Mouse (Mus musculus): ENCODE data around the gene Efna2. TPM values are rescaled to one million over a fixed set of nuclear protein-coding genes. Genes with fewer than 3 reads are reported as not detected.

Gene Efna2
- polyA plus RNA-seq, 1 experiment from 2014 or later, result 1.1 TPM

DNA sequence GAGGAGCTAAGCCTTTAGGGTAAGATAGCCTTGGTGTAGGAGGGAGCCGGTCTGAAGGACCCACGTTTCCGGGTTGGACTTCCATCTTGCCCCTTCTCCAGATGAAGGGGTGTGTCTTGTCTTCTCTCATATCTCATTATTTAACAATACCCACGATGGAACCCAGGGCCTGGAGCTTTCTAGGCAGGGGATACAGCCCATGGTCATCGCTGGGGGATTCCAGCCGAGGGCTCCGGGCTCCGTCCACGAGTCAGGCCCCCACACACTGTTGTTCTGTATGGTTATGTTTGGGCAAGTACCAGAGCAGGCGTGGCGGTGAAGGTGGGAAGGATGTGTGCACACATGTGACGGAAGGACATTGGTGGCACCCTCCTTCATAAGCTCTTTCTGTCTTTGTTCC is 35.1 kb upstream of the Efna2 start:
- H3K4me3 ChIP-seq (replicated peaks), result 0 out of 2 replicates have a peak overlapping the region, but pooled peaks have one; percentile 82
- 89% methylated on average over 12 of the region's 12 CpGs for WGBS (ENCODE audit: insufficient replicate concordance)
- no peak for DNase-seq
- H3K27ac ChIP-seq, result peak overlapping the region; percentile 98; the same call in 1 of the 2 replicates
- no peak overlapping the region for H3K4me2 ChIP-seq
- H3K9ac ChIP-seq, result no peak overlapping the region
- no peaks in the 10 kb centered on the region for H3K9me3 ChIP-seq (replicated peaks)
- H3K36me3 ChIP-seq, result peaks cover 36% of the 10 kb centered on the region
- no peak for ATAC-seq (ENCODE audit: low read depth)
- peaks cover 9% of the 10 kb centered on the region for H3K27me3 ChIP-seq
- peaks cover 86% of the 10 kb centered on the region for H3K4me1 ChIP-seq (replicated peaks)

DNA sequence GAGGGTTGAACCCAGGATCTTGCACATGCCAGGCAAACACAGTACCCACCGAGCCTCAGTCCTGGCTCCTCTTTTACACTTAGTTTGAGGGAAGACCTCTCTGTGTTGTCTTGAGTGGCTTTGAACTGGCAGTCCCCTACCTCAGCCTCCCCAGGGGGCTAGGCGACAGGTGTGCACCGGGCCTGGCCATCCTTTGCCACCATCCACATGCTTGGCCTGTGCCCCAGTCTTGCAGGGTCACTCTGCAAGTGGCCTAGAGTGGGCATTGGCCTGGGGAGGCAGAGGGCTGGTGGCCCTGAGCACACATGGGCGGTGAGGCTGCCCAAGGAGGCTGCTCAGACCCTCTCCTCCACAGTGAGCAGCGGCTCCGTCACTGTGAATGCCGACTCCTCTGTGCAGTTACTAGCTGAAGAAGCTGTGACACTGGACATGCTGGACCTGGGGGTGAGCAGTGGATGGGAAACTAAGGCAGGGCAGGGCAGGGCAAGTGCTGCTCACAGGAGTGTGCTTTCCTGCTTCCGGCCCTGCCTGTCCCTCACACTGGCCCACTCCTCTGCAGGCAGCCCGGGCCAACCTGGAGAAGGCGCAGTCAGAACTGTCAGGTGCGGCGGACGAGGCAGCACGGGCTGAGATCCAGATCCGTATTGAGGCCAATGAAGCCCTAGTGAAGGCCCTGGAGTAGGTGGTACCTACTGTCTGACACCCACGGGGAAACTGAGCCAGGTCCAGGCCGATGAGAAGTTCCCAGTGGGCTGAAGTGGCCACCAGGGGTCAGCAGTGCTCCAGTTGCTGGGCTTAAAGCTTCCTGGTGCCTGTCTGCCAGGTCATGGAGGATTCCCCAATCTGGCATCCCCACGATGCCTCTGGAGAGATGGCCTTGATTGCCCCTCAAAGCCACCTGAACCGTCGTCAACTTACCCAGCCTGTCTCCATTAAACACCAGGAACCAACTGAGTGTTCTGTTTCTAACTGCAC is 34.1 kb upstream of the Efna2 start:
- Histone ChIP-seq H3K9ac (peak overlapping the region; percentile 90), H3K27ac (peak overlapping the region; percentile 98), H3K9me3 (replicated peaks) (no peaks in the 10 kb centered on the region), H3K4me2 (peak overlapping the region; percentile 99), H3K4me3 (replicated peaks) (no peak overlapping the region), H3K36me3 (peaks cover 42% of the 10 kb centered on the region), H3K27me3 (no peaks in the 10 kb centered on the region), H3K4me1 (replicated peaks) (peaks cover 82% of the 10 kb centered on the region)
- WGBS (ENCODE audit: insufficient replicate concordance), result 71% methylated on average over 20 of the region's 20 CpGs
- ATAC-seq (ENCODE audit: low read depth), result no peak
- peak; percentile 61 for DNase-seq

DNA sequence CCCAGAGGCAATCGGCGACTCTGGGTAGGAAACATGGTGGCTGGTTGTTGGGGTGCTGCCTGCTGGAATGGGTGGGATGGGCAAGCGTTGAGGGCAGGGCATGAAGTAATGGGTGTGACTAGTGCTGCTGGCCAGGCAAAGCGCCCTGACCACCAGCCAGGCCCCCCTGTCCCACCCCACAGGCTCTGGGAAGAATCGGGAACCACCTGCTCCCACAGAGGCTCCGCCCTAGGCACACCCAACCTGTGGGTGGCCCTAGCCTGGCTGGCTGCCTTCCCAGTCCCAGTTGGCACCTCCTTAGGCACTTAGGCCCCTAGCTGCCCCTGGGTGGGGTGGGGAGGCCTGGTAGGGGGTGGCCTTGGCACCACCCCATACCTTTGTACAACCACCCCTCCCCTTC is 33.4 kb upstream of the Efna2 start:
- Histone ChIP-seq H3K27ac (peak overlapping the region; percentile 98), H3K36me3 (peaks cover 49% of the 10 kb centered on the region), H3K4me1 (replicated peaks) (peaks cover 83% of the 10 kb centered on the region), H3K4me2 (peak overlapping the region; percentile 99), H3K9ac (peak overlapping the region; percentile 90), H3K27me3 (no peaks in the 10 kb centered on the region), H3K9me3 (replicated peaks) (no peaks in the 10 kb centered on the region), H3K4me3 (replicated peaks) (peak overlapping the region; percentile 16)
- WGBS (ENCODE audit: insufficient replicate concordance), result 61% methylated on average over 6 of the region's 6 CpGs
- ATAC-seq (ENCODE audit: low read depth) (no peak), DNase-seq (no peak)

DNA sequence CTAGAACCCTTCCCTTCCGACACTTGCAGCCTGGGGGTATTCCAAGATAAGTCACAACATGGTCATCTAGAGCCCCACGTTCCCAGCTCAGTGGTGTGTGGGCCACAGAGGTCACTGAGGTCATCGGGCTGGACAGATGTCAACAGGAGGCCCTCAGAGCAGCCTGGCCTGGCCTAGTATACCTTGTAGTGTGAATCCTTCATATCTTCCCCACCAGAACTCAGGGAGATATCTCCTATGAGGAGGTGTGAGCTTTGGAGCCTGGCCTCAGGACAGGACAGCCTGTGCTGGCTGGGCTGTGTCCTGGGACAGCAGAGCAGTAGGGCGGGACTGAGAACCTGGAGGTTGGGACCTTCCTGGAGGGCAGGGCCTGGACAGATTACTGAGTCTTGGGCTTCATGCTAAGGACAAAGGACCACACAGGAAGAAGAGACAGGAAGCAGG is 32.7 kb upstream of the Efna2 start:
- H3K9me3 ChIP-seq (replicated peaks), result no peaks in the 10 kb centered on the region
- DNase-seq (no peak), ATAC-seq (ENCODE audit: low read depth) (no peak)
- H3K27ac ChIP-seq, result peak overlapping the region; percentile 98
- H3K9ac ChIP-seq, result peak overlapping the region; percentile 90
- WGBS (ENCODE audit: insufficient replicate concordance), result 62% methylated on average over 4 of the region's 4 CpGs
- H3K4me2 ChIP-seq, result peak overlapping the region; percentile 99
- H3K36me3 ChIP-seq, result peaks cover 56% of the 10 kb centered on the region
- H3K4me1 ChIP-seq (replicated peaks), result peaks cover 85% of the 10 kb centered on the region
- no peaks in the 10 kb centered on the region for H3K27me3 ChIP-seq
- H3K4me3 ChIP-seq (replicated peaks), result peak overlapping the region; percentile 91; the same call in 1 of the 2 replicates

DNA sequence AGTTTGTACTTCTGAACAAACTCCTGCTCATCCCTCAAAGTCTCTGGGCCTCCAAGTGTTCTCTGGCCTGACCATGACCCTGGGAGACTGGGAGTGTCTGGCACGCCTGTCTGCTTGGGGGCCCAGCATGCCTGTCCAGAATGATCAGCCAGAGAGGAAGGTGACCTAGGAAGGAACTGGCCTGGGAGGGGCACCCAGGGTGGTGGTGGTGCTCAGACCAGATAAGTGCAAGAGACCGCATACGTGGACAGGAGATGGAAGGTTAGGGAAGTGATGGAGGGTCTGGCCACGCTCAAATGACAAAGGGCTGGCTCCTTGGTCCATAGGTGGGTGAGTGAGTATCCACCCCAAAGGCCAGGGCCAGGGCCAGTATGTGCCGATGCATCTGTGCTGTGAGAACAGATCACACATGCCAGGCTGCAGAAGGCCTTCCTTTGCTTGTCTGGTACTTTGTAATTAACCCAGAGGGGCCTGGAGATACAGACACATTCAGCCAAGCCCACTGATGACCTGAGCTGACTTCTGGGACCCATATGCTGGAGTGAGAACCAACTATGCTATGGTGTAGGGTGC is 32.0 kb upstream of the Efna2 start:
- no peaks in the 10 kb centered on the region for H3K27me3 ChIP-seq
- ATAC-seq (ENCODE audit: low read depth), result no peak
- H3K4me2 ChIP-seq, result peak overlapping the region; percentile 99
- H3K27ac ChIP-seq, result peak overlapping the region; percentile 98
- peaks cover 88% of the 10 kb centered on the region for H3K4me1 ChIP-seq (replicated peaks)
- DNase-seq, result peak; percentile 53
- H3K4me3 ChIP-seq (replicated peaks), result peak overlapping the region; percentile 91
- H3K9ac ChIP-seq, result peak overlapping the region; percentile 90
- no peaks in the 10 kb centered on the region for H3K9me3 ChIP-seq (replicated peaks)
- H3K36me3 ChIP-seq, result peaks cover 62% of the 10 kb centered on the region
- WGBS (ENCODE audit: insufficient replicate concordance), result 25% methylated on average over 5 of the region's 5 CpGs

DNA sequence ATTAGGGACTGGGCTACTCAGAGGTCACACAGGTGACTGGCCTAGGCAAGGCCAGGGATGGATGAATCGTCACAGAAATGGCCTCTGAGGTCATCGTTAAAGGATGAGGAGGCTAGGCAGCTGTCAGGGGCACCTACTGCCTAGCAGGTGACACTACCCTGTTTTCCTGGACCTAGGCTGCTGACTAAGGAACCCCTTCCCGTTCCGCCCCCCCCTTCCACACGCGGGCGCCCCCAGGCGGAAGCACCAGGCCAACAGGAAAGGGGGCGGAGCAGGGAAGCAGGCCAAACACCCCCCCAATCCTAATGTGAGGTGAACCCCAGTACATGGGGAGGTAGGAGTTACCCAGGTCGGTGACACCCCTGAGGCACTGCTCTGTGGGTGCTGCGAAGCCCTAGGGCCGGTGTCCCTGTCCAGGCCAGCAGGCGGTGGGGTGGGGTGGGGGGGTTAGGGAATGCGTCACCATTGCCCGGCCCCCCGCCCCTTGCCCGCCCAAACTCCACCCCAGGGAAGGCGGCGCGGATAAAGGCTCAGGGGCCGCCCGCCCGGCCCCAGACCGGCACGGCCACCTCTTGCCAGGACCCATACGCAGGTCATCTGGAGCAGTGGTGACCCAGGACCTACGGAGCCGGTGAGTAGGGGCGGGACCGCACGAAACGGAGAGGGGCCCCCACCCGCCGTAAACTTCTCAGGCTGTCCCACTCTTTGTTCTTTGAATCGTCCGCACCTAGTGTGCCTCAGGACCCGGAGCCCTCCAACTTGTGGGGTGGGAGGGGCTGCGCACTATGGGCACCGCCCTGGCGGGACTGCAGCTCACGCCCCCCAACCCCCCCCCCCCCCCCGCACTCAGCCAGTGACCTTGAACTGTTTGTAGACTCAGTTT is 31.3 kb upstream of the Efna2 start, which contains the start of gene Midn:
Gene Midn, plus strand, starts transcription at position 554 of the 883 bp plus-strand sequence.
- peak; percentile 70 for DNase-seq
- Histone ChIP-seq H3K4me2 (peak within 1 kb of the TSS; percentile 99), H3K9me3 (replicated peaks) (no peaks in the 10 kb centered on the region), H3K36me3 (peaks cover 70% of the 10 kb centered on the region), H3K4me1 (replicated peaks) (peaks cover 88% of the 10 kb centered on the region), H3K4me3 (replicated peaks) (peak within 1 kb of the TSS; percentile 91), H3K9ac (peak within 1 kb of the TSS; percentile 90), H3K27me3 (no peaks in the 10 kb centered on the region), H3K27ac (peak within 1 kb of the TSS; percentile 98)
- ATAC-seq (ENCODE audit: low read depth), result peak; percentile 33
- WGBS (ENCODE audit: insufficient replicate concordance), result under 1% methylated on average over 36 of the region's 42 CpGs

DNA sequence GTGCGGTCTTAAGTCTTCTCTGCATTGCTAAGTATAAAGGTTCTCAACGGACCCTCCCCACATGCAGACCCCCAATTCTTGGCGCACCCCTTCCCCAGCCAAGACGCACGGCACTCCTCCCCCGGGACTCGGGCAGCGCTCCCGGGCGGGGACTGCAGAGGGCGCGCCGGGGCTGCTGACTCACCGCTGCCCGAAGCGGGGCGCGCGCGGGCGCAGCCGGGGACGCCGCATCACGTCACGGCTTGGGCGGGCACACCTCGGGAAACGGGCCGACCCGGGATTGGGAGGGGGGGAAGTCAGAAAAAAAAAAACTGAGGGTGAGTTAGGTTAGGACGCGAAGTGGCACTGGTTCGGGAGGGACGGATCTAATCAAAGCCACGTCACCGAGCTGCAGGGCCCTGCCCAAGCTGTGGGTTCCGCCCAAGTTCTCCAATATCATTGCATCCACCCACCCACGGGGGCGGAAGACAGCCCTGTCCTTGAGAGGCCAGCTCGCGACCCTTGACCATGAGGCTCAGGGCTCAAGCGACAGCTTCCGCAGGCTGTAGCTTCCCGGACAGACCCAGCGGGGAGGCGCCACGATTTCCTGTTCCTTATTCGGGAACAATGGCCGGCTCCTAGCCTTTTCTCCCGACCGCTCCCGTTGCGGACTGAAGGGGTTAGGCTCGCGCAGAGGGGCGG is 30.5 kb upstream of the Efna2 start:
- Histone ChIP-seq H3K9ac (peak overlapping the region; percentile 90), H3K4me3 (replicated peaks) (peak overlapping the region; percentile 91), H3K9me3 (replicated peaks) (no peaks in the 10 kb centered on the region), H3K4me2 (peak overlapping the region; percentile 99), H3K36me3 (peaks cover 71% of the 10 kb centered on the region), H3K4me1 (replicated peaks) (peaks cover 88% of the 10 kb centered on the region), H3K27ac (peak overlapping the region; percentile 98), H3K27me3 (no peaks in the 10 kb centered on the region)
- DNase-seq, result peak; percentile 89
- under 1% methylated on average over 57 of the region's 57 CpGs for WGBS (ENCODE audit: insufficient replicate concordance)
- ATAC-seq (ENCODE audit: low read depth), result peak; percentile 56

DNA sequence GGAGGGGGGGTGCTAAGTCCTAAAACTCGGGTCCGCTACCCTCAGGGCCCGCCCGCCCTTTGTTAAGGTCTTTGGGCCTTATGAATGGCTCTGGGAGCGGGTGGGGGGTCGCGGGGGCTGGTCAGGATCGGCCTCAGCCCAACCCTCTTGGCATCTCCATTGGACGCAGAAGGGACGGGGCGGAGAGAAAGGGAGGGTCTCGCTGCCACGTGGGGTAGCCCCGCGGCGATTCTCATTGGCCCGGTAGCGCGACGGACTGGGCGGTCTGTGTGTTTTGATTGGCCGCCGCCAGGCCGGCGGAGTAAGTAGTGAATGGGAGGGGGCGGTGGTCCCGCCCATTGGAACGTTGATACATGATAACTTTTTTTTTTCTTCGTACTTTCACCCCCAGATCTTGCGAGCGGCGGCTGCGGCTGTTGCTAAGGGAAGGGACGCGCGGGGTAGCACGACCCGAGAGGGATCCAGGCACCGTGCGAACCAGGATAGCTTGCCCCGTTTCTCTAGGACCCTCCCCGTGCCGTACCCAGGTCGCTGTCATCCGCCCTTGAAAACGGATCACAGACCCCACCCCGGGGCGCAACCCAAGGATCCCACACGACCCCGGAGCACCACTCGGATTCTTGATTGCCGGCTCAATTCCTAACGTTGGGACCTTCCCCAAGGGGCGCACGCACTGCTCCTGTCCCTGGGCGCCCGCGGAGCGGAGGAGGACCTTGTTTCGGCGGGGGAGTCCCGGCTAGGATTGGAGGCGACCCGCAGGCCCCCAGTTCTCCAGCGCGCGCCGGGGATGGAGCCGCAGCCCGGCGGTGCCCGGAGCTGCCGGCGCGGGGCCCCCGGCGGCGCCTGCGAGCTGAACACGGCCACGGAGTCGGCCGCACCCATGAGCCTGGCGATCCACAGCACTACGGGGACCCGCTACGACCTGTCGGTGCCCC is 29.7 kb upstream of the Efna2 start:
- Histone ChIP-seq H3K9ac (peak overlapping the region; percentile 91), H3K36me3 (peaks cover 71% of the 10 kb centered on the region), H3K4me3 (replicated peaks) (peak overlapping the region; percentile 91), H3K27ac (peak overlapping the region; percentile 98), H3K27me3 (no peaks in the 10 kb centered on the region), H3K4me2 (peak overlapping the region; percentile 99), H3K4me1 (replicated peaks) (peaks cover 88% of the 10 kb centered on the region), H3K9me3 (replicated peaks) (no peaks in the 10 kb centered on the region)
- WGBS (ENCODE audit: insufficient replicate concordance), result under 1% methylated on average over 81 of the region's 88 CpGs
- peak; percentile 71 for ATAC-seq (ENCODE audit: low read depth)
- peak; percentile 95 for DNase-seq

DNA sequence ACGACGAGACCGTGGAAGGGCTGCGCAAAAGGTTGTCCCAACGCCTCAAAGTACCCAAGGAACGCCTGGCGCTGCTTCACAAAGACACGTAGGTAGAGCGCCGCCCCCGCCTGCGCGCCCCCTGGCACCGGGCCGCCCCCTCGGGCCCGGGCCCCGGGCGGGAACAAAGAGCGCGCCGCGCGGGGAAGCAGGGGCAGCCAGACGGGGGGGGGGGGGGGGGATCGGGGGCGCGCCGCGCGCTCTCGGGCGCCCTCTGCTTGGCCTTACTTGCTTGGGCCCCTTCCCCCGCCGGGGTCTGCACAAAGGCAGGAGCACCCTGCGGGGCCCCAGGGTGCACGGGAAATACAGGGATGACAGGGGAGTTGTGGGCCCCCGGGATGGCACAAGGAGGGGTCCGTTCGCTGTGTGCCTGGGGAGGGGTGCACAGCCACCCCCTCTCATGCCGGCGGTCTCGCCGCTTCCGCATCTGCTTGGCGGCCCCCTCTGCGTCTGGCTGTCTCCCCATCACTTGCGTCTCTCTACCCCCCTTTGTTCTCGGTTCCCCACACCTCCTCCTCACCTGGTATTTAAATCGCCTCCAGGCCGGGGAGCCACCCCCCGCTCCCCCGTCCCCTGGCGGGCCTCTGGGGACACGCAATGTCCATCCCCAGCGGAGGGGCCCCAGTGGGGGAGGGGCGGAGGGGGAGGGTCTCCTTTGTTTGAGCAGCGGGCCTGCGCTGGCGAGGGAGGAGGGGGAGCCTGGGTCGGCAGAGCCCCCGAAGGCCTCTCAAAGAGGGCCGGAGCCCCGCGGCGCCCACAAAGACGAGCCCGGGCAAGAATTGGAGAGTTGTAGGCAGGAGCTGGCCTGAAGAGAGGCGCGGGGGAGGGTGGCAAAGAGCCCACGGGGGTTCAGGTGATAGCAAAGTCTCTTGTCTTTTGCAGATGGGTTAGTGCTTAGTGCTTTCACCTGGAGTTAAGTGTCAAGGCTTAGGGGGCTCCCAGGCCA is 28.8 kb upstream of the Efna2 start:
- peak overlapping the region; percentile 91 for H3K4me3 ChIP-seq (replicated peaks)
- peak overlapping the region; percentile 98 for H3K27ac ChIP-seq
- peaks cover 71% of the 10 kb centered on the region for H3K36me3 ChIP-seq
- no peaks in the 10 kb centered on the region for H3K27me3 ChIP-seq
- H3K9ac ChIP-seq, result peak overlapping the region; percentile 91
- under 1% methylated on average over 65 of the region's 71 CpGs for WGBS (ENCODE audit: insufficient replicate concordance)
- DNase-seq (no peak), ATAC-seq (ENCODE audit: low read depth) (no peak)
- peak overlapping the region; percentile 99 for H3K4me2 ChIP-seq
- H3K9me3 ChIP-seq (replicated peaks), result no peaks in the 10 kb centered on the region
- H3K4me1 ChIP-seq (replicated peaks), result peaks cover 88% of the 10 kb centered on the region
